Mouse (Mus musculus): ENCODE measurements around the gene Atp6v0a1. TPM values are rescaled to one million over a fixed set of nuclear protein-coding genes. Genes with fewer than 3 reads are reported as not detected.
A peak's percentile ranks its signal among the peaks of the same experiment; 100 is the strongest.

Atp6v0a1 gene
- polyA plus RNA-seq, 1 experiment: 48.4 TPM

- no peaks in the 10 kb centered on the region for H3K27me3 ChIP-seq (replicated peaks; ENCODE audit: control insufficient read depth, insufficient read depth, low read length)
- 80% methylated on average over 14 of the region's 14 CpGs for WGBS
- H3K27ac ChIP-seq (ENCODE audit: insufficient read depth, low read depth, low read length): no peak overlapping the region
- peaks cover 32% of the 10 kb centered on the region for H3K4me1 ChIP-seq (ENCODE audit: control insufficient read depth, insufficient read depth, low read length)
- DNase-seq: no peak
- 0 out of 2 replicates have a peak, but pooled peaks cover 2% of the 10 kb centered on the region for H3K36me3 ChIP-seq (ENCODE audit: control insufficient read depth, insufficient read depth, low read length)
- TF ChIP-seq POLR2A (IDR thresholded peaks at IDR 0.05; ENCODE audit: low read depth, low read length) (no peak), CTCF (conservative IDR thresholded peaks at IDR 0.05; ENCODE audit: insufficient read depth, insufficient read length, low read depth, low read length) (no peak)
- no peak overlapping the region for H3K4me3 ChIP-seq (ENCODE audit: insufficient read depth, low read depth, low read length)
These were observed 75.0 kb downstream of the Atp6v0a1 start for GRCm38 (mm10) chr11:101084246-101084645.

- H3K36me3 ChIP-seq (ENCODE audit: control insufficient read depth, insufficient read depth, low read length): peaks cover 2% of the 10 kb centered on the region; the same call in 1 of the 2 replicates
- WGBS: 96% methylated on average over 12 of the region's 12 CpGs
- H3K4me1 ChIP-seq (ENCODE audit: control insufficient read depth, insufficient read depth, low read length): peaks cover 32% of the 10 kb centered on the region
- no peak for TF ChIP-seq CTCF (conservative IDR thresholded peaks at IDR 0.05; ENCODE audit: insufficient read depth, insufficient read length, low read depth, low read length)
- TF ChIP-seq POLR2A (IDR thresholded peaks at IDR 0.05; ENCODE audit: low read depth, low read length): no peak
- no peak overlapping the region for H3K4me3 ChIP-seq (ENCODE audit: insufficient read depth, low read depth, low read length)
- no peaks in the 10 kb centered on the region for H3K27me3 ChIP-seq (replicated peaks; ENCODE audit: control insufficient read depth, insufficient read depth, low read length)
- no peak overlapping the region for H3K27ac ChIP-seq (ENCODE audit: insufficient read depth, low read depth, low read length)
- no peak for DNase-seq
These were observed 75.6 kb downstream of the Atp6v0a1 start for GRCm38 (mm10) chr11:101084811-101085210.

GRCm38 (mm10) chr11:101085617-101086322 is 76.5 kb downstream of the Atp6v0a1 start:
- TF ChIP-seq POLR2A (IDR thresholded peaks at IDR 0.05; ENCODE audit: low read depth, low read length) (no peak), CTCF (conservative IDR thresholded peaks at IDR 0.05; ENCODE audit: insufficient read depth, insufficient read length, low read depth, low read length) (no peak)
- DNase-seq: peak; percentile 80
- WGBS: 79% methylated on average over 18 of the region's 18 CpGs
- H3K4me1 ChIP-seq (ENCODE audit: control insufficient read depth, insufficient read depth, low read length): peaks cover 29% of the 10 kb centered on the region
- no peaks in the 10 kb centered on the region for H3K27me3 ChIP-seq (replicated peaks; ENCODE audit: control insufficient read depth, insufficient read depth, low read length)
- peaks cover 2% of the 10 kb centered on the region; the same call in 1 of the 2 replicates for H3K36me3 ChIP-seq (ENCODE audit: control insufficient read depth, insufficient read depth, low read length)
- no peak overlapping the region for H3K4me3 ChIP-seq (ENCODE audit: insufficient read depth, low read depth, low read length)
- H3K27ac ChIP-seq (ENCODE audit: insufficient read depth, low read depth, low read length): peak overlapping the region; percentile 74; the same call in 1 of the 2 replicates

GRCm38 (mm10) chr11:101086323-101086674 is 77.0 kb downstream of the Atp6v0a1 start:
- peaks cover 2% of the 10 kb centered on the region; the same call in 1 of the 2 replicates for H3K36me3 ChIP-seq (ENCODE audit: control insufficient read depth, insufficient read depth, low read length)
- H3K27me3 ChIP-seq (replicated peaks; ENCODE audit: control insufficient read depth, insufficient read depth, low read length): no peaks in the 10 kb centered on the region
- DNase-seq: no peak
- TF ChIP-seq CTCF (conservative IDR thresholded peaks at IDR 0.05; ENCODE audit: insufficient read depth, insufficient read length, low read depth, low read length) (no peak), POLR2A (IDR thresholded peaks at IDR 0.05; ENCODE audit: low read depth, low read length) (no peak)
- peak overlapping the region; percentile 74 for H3K27ac ChIP-seq (ENCODE audit: insufficient read depth, low read depth, low read length)
- H3K4me1 ChIP-seq (ENCODE audit: control insufficient read depth, insufficient read depth, low read length): peaks cover 25% of the 10 kb centered on the region
- H3K4me3 ChIP-seq (ENCODE audit: insufficient read depth, low read depth, low read length): no peak overlapping the region
- WGBS: 52% methylated on average over 6 of the region's 6 CpGs

- peak within 1 kb of the TSS; percentile 75 for H3K4me3 ChIP-seq (ENCODE audit: insufficient read depth, low read depth, low read length)
- TF ChIP-seq CTCF (conservative IDR thresholded peaks at IDR 0.05; ENCODE audit: insufficient read depth, insufficient read length, low read depth, low read length) (no peak), POLR2A (IDR thresholded peaks at IDR 0.05; ENCODE audit: low read depth, low read length) (peak; percentile 66)
- 1% methylated on average over 52 of the region's 52 CpGs for WGBS
- no peaks in the 10 kb centered on the region for H3K27me3 ChIP-seq (replicated peaks; ENCODE audit: control insufficient read depth, insufficient read depth, low read length)
- peaks cover 2% of the 10 kb centered on the region; the same call in 1 of the 2 replicates for H3K36me3 ChIP-seq (ENCODE audit: control insufficient read depth, insufficient read depth, low read length)
- H3K4me1 ChIP-seq (ENCODE audit: control insufficient read depth, insufficient read depth, low read length): peaks cover 22% of the 10 kb centered on the region
- DNase-seq: peak; percentile 97
- H3K27ac ChIP-seq (ENCODE audit: insufficient read depth, low read depth, low read length): peak within 1 kb of the TSS; percentile 74
These were observed 77.8 kb downstream of the Atp6v0a1 start, which contains the start of gene Mlx for GRCm38 (mm10) chr11:101086756-101087681. Gene Mlx (plus strand): TSS chr11:101087277.

- H3K27me3 ChIP-seq (replicated peaks; ENCODE audit: control insufficient read depth, insufficient read depth, low read length): no peaks in the 10 kb centered on the region
- DNase-seq: peak; percentile 77
- peaks cover 2% of the 10 kb centered on the region; the same call in 1 of the 2 replicates for H3K36me3 ChIP-seq (ENCODE audit: control insufficient read depth, insufficient read depth, low read length)
- peak overlapping the region; percentile 54 for H3K27ac ChIP-seq (ENCODE audit: insufficient read depth, low read depth, low read length)
- H3K4me1 ChIP-seq (ENCODE audit: control insufficient read depth, insufficient read depth, low read length): peaks cover 22% of the 10 kb centered on the region
- no peak for TF ChIP-seq CTCF (conservative IDR thresholded peaks at IDR 0.05; ENCODE audit: insufficient read depth, insufficient read length, low read depth, low read length)
- TF ChIP-seq POLR2A (IDR thresholded peaks at IDR 0.05; ENCODE audit: low read depth, low read length): no peak
- 6% methylated on average over 8 of the region's 8 CpGs for WGBS
- H3K4me3 ChIP-seq (ENCODE audit: insufficient read depth, low read depth, low read length): peak overlapping the region; percentile 75
These were observed 78.4 kb downstream of the Atp6v0a1 start for GRCm38 (mm10) chr11:101087682-101088055.

Data from kidney, adult 2 months (tissue).